Mouse (Mus musculus) heart, embryonic 11.5 days (tissue): ENCODE results near the gene Wdr86. TPM values are rescaled to one million over a fixed set of nuclear protein-coding genes. Genes with fewer than 3 reads are reported as not detected.
A peak's percentile ranks its signal among the peaks of the same experiment; 100 is the strongest.

Source experiments
- ATAC-seq: fragments of 200-750 bp; cut with Nextera tagmentation; replicated peaks from 2 replicates; pipeline ENCODE4 v1.8.0; 2017; ENCODE audit warnings: moderate library complexity; ENCODE audit not compliant: insufficient number of reproducible peaks, low FRiP score, low TSS enrichment
- H3K27ac ChIP-seq: fragments of 300-500 bp; sonication (generic); 2 replicates; pipeline ENCODE4 v1.5.1; 2014; ENCODE audit warnings: mild to moderate bottlenecking, low read depth, low read length
- H3K27me3 ChIP-seq: fragments of 300-500 bp; sonication (generic); 2 replicates; pipeline ENCODE4 v1.6.1; 2014; ENCODE audit warnings: mild to moderate bottlenecking, low read length, mixed read lengths; ENCODE audit not compliant: control insufficient read depth, insufficient read depth
- H3K36me3 ChIP-seq: fragments of 300-500 bp; sonication (generic); 2 replicates; pipeline ENCODE4 v1.6.1; 2014; ENCODE audit warnings: mild to moderate bottlenecking, low read length, moderate library complexity, mixed read lengths; ENCODE audit not compliant: control insufficient read depth, insufficient read depth
- H3K4me1 ChIP-seq: fragments of 300-500 bp; sonication (generic); 2 replicates; pipeline ENCODE4 v1.6.1; 2014; ENCODE audit warnings: low read length; ENCODE audit not compliant: control insufficient read depth, insufficient read depth
- H3K4me2 ChIP-seq: fragments of 300-500 bp; sonication (generic); 2 replicates; pipeline ENCODE4 v1.6.1; 2014; ENCODE audit warnings: mild to moderate bottlenecking, moderate library complexity
- H3K4me3 ChIP-seq: fragments of 300-500 bp; sonication (generic); 2 replicates; pipeline ENCODE4 v1.5.1; 2014; ENCODE audit warnings: low read depth, low read length
- H3K9ac ChIP-seq: fragments of 300-500 bp; sonication (generic); 2 replicates; pipeline ENCODE4 v1.6.1; 2014; ENCODE audit warnings: mild to moderate bottlenecking, low read depth, low read length, moderate library complexity
- H3K9me3 ChIP-seq: fragments of 300-500 bp; sonication (generic); replicated peaks from 2 replicates; pipeline ENCODE4 v1.6.1; 2016; ENCODE audit warnings: low read length; ENCODE audit not compliant: control insufficient read depth
- WGBS: fragments of 180-500 bp; shearing (Covaris S2); extraction: QIAGEN DNeasy Blood & Tissue Kit; methylation state at CpG from one replicate; pipeline ENCODE4 v1.1.7; 2014; ENCODE audit not compliant: insufficient replicate concordance; 5-methylcytosine and 5-hydroxymethylcytosine counted together
- polyA plus RNA-seq: library from polyadenylated mRNA; unstranded; fragments of >200 nt; fragmentation: Nextera tagmentation; extraction: Ambion mirVana; gene quantifications from 2 replicates; pipeline ENCODE4 v1.2.1, GENCODE M21; 2014

Wdr86 gene
- polyA plus RNA-seq, 1 experiment from 2014 or later, result 13.6 TPM

- peak overlapping the region; percentile 99 for H3K27ac ChIP-seq
- WGBS, result 20% methylated on average over 16 of the region's 16 CpGs
- peak overlapping the region; percentile 80 for H3K4me2 ChIP-seq
- H3K4me1 ChIP-seq, result peaks cover 12% of the 10 kb centered on the region
- peak; percentile 6; the same call in 1 of the 2 replicates for ATAC-seq
- H3K36me3 ChIP-seq, result peaks cover 4% of the 10 kb centered on the region
- no peaks in the 10 kb centered on the region for H3K27me3 ChIP-seq
- peak overlapping the region; percentile 93 for H3K4me3 ChIP-seq
- no peaks in the 10 kb centered on the region for H3K9me3 ChIP-seq
- H3K9ac ChIP-seq, result peak overlapping the region; percentile 76
Observed at GRCm38 (mm10) chr5:24684578-24685365, 45.8 kb downstream of the Wdr86 start.

GRCm38 (mm10) chr5:24681436-24681835, 49.1 kb downstream of the Wdr86 start:
- Histone ChIP-seq H3K4me3 (no peak overlapping the region), H3K4me1 (peaks cover 2% of the 10 kb centered on the region; the same call in 1 of the 2 replicates), H3K9me3 (0 out of 2 replicates have a peak, but pooled peaks cover 3% of the 10 kb centered on the region), H3K27me3 (no peaks in the 10 kb centered on the region), H3K27ac (no peak overlapping the region), H3K4me2 (no peak overlapping the region), H3K36me3 (no peaks in the 10 kb centered on the region), H3K9ac (no peak overlapping the region)
- no peak for ATAC-seq
- WGBS, result 58% methylated on average over 1 of the region's 1 CpGs

DNA sequence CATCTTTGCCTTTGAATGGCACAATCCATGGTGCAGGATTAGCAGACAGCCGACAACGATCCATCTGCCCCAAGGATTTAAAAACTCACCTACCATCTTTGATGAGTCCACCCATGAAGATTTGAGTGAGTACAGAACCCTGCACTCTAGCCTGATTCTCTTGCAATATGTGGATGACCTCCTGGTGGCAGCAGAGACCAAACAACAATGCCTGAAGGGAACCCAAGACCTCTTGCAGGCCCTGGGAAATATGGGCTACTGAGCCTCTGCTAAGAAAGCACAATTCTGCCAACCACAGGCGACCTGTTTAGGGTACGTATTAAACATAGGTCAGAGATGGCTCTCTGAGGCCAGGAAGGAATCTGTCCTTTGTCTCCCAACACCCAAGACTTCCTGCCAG, 56.3 kb downstream of the Wdr86 start:
- Histone ChIP-seq H3K9me3 (0 out of 2 replicates have a peak, but pooled peaks cover under 1% of the 10 kb centered on the region), H3K4me2 (no peak overlapping the region), H3K36me3 (no peaks in the 10 kb centered on the region), H3K27me3 (peaks cover 5% of the 10 kb centered on the region; the same call in 1 of the 2 replicates), H3K27ac (no peak overlapping the region), H3K4me1 (no peaks in the 10 kb centered on the region), H3K9ac (no peak overlapping the region), H3K4me3 (no peak overlapping the region)
- no peak for ATAC-seq
- WGBS, result 30% methylated on average over 4 of the region's 4 CpGs

Other genes with a start within 250 kb of the Wdr86 start
- gene Gbx1, start 203.5 kb downstream of the Wdr86 start, polyA plus RNA-seq, result 0.04 TPM in 1 of 2 replicates, not detected in the other
- 3.2 and 3.4 TPM in 2 replicates for gene Asb10, start 189.7 kb downstream of the Wdr86 start, polyA plus RNA-seq
- not detected in 2 replicates for gene 4931409K22Rik, start 173.9 kb downstream of the Wdr86 start, polyA plus RNA-seq
- 75.6 and 78.6 TPM in 2 replicates for gene Abcf2, start 153.3 kb downstream of the Wdr86 start, polyA plus RNA-seq
- 8.1 and 9.8 TPM in 2 replicates for gene Chpf2, start 144.0 kb downstream of the Wdr86 start, polyA plus RNA-seq
- 73.2 and 76.1 TPM in 2 replicates for gene Smarcd3, start 106.3 kb downstream of the Wdr86 start, polyA plus RNA-seq
- gene Nub1, start 45.2 kb downstream of the Wdr86 start, polyA plus RNA-seq, result 28.2 and 30.7 TPM in 2 replicates
- 2.8 and 3.5 TPM in 2 replicates for gene Crygn, start 27.3 kb upstream of the Wdr86 start, polyA plus RNA-seq
- gene Rheb, start 111.9 kb upstream of the Wdr86 start, polyA plus RNA-seq, result 242 and 245 TPM in 2 replicates